Mouse (Mus musculus): ENCODE measurements at regions not wholly inside any gene's neighbourhood (a gene's known extent, or its start where the extent isn't known, plus 50 kb on each side); places are given as distances from the start of the nearest gene placed in this dataset.

DNA sequence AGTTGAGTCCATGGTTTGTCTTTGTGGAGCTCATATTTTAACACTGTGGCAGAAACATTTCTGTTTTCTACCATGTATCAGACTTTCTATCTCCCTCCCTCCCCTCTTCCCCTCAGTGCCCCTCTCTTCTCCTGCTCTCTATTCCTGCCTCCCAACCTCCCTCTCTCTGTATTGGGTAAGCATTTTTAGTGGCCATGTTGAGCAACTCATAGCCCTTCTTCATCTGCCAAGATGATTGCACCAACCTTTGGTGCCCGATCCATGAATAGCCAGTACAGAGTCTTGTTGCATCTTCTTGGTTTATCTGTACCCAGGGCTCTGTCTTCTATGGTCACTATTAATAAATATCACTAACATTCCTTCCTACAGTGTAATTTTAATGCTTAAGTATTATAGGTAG lies 2630.6 kb upstream of the Gm7489 start:
- no peak for TF ChIP-seq POLR2A (IDR thresholded peaks at IDR 0.05; ENCODE audit: low read depth, low read length)
- TF ChIP-seq CTCF (IDR thresholded peaks at IDR 0.05; ENCODE audit: extremely low read depth, insufficient read length, insufficient replicate concordance, low read depth, low read length), result no peak

Data from small intestine, adult 2 months (tissue).